Mouse (Mus musculus) embryonic facial prominence, embryonic 10.5 days (tissue): Measurements from ENCODE around the gene Twsg1. TPM values are rescaled to one million over a fixed set of nuclear protein-coding genes. Genes with fewer than 3 reads are reported as not detected.

Source experiments
- DNase-seq: peaks from one replicate; pipeline ENCODE4 v3.0.0-alpha.2; 2017; ENCODE audit warnings: low spot score
- H3K27ac ChIP-seq: fragments of 300-500 bp; sonication (generic); replicated peaks from 2 replicates; pipeline ENCODE4 v1.5.1; 2016; ENCODE audit warnings: mild to moderate bottlenecking
- H3K27me3 ChIP-seq: fragments of 300-500 bp; sonication (generic); replicated peaks from 2 replicates; pipeline ENCODE4 v1.6.1; 2016; ENCODE audit warnings: low read depth, mild to moderate bottlenecking; ENCODE audit not compliant: poor library complexity, severe bottlenecking
- H3K36me3 ChIP-seq: fragments of 300-500 bp; sonication (generic); replicated peaks from 2 replicates; pipeline ENCODE4 v1.6.1; 2016; ENCODE audit warnings: mild to moderate bottlenecking, moderate library complexity
- H3K4me1 ChIP-seq: fragments of 300-500 bp; sonication (generic); 2 replicates; pipeline ENCODE4 v1.6.1; 2016
- H3K4me3 ChIP-seq: fragments of 300-500 bp; sonication (generic); 2 replicates; pipeline ENCODE4 v1.5.1; 2016; ENCODE audit warnings: mild to moderate bottlenecking, moderate library complexity
- H3K9me3 ChIP-seq: fragments of 300-500 bp; sonication (generic); 2 replicates; pipeline ENCODE4 v1.6.1; 2016; ENCODE audit warnings: mild to moderate bottlenecking
- WGBS: fragments of 180-500 bp; shearing (Covaris S2); methylation state at CpG from one replicate; pipeline ENCODE4 v1.1.7; 2016; 5-methylcytosine and 5-hydroxymethylcytosine counted together
- polyA plus RNA-seq: library from polyadenylated mRNA; unstranded; fragments of >200 nt; fragmentation: Nextera tagmentation; extraction: Ambion mirVana; gene quantifications from 2 replicates; pipeline ENCODE4 v1.2.1, GENCODE M21; 2016

Twsg1 gene
- polyA plus RNA-seq, 1 experiment from 2014 or later = 90.7 TPM

DNA sequence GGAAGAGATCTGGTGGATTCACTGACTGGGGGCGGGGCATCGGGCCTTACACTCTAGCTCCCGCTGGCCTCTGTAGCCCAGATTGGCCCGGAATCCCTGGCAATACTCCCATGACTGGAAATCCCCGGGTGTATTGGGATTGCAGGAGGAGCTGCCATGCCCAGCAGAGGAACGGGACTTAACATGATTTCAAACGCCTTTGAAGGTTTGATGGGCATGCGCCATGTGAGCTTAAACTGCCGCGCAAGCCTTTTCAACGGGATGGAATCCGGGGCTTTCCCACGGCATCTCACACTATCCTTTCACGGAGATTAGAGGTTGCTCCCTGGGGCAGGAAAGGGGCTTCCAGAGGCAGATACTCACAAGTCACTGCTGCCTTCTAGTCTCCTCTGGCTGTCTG, 45.8 kb downstream of the Twsg1 start:
- Histone ChIP-seq H3K27me3 (no peaks in the 10 kb centered on the region), H3K9me3 (peaks cover 10% of the 10 kb centered on the region; the same call in 1 of the 2 replicates), H3K4me3 (no peak overlapping the region), H3K27ac (no peak overlapping the region), H3K4me1 (peaks cover 13% of the 10 kb centered on the region), H3K36me3 (peaks cover 8% of the 10 kb centered on the region; the same call in 1 of the 2 replicates)
- WGBS = 79% methylated on average over 14 of the region's 14 CpGs
- no peak for DNase-seq

DNA sequence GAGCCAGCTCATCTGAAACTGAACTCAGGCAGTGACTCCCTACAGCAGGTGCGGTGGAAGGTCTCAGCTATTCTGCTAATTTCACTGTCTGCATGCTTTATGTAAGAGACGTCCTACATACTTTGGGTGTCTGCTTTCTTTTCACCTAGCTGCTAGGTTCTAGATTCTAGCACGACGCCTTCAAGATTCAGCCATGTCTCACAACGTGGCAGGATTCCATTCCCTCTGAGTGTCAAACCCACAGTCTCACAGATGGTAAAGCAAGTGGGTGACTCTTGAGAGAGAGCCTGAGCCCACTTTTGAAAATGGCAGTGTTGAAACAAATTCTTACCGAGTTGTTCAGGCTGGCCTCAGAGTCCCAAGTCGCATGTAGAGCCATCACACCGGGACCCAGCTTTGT, 47.2 kb downstream of the Twsg1 start:
- H3K9me3 ChIP-seq = peaks cover 10% of the 10 kb centered on the region; the same call in 1 of the 2 replicates

DNA sequence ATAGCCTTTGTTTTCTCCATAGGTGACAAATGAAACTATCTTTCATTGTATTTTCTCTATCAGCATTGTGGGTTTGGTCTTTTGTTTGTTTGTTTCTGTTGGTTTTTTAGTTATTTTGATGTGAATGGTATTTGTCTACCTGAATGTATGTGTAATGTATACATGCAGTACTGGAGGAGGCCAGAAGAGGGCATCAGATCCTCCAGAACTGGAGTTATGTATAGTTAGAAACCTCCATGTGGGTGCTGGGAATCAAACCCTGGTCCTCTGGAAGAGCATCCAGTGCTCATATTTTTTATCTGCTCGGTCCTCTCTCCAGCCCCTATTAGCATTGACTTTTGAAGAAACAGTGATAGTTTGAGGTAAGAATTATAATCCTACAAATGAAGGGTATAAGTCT, 48.0 kb downstream of the Twsg1 start:
- no peaks in the 10 kb centered on the region for H3K27me3 ChIP-seq
- peaks cover 8% of the 10 kb centered on the region; the same call in 1 of the 2 replicates for H3K36me3 ChIP-seq
- H3K4me1 ChIP-seq = peaks cover 13% of the 10 kb centered on the region
- no peak overlapping the region for H3K4me3 ChIP-seq
- WGBS = 90% methylated on average over 1 of the region's 1 CpGs
- no peak for DNase-seq
- H3K9me3 ChIP-seq = peaks cover 10% of the 10 kb centered on the region; the same call in 1 of the 2 replicates
- no peak overlapping the region for H3K27ac ChIP-seq

More for the DNA sequence above, 47.2 kb downstream of the Twsg1 start:
- no peak overlapping the region for H3K4me3 ChIP-seq
- peaks cover 13% of the 10 kb centered on the region for H3K4me1 ChIP-seq
- no peak for DNase-seq
- no peak overlapping the region for H3K27ac ChIP-seq
- WGBS = 92% methylated on average over 8 of the region's 8 CpGs
- no peaks in the 10 kb centered on the region for H3K27me3 ChIP-seq
- H3K36me3 ChIP-seq = peaks cover 8% of the 10 kb centered on the region; the same call in 1 of the 2 replicates

DNA sequence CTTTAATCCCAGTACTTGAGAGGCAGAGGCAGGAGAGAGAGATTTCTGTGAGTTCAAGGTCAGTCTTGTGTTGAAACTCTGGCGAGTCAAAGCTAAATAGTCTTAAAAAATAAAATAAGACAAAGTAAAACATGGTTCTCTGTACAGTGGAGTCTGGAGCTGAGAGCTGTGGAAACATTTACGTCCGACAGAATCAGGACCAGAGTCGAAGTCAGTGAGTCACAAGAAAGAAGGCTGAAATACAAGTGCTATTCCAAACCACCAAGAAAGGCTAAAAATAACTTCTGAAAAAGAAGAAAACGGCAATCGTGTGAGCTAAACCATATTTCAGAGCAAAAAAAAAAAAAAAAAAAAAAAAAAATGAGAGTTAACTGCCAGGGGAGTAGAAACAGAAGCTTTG, 48.7 kb downstream of the Twsg1 start:
- DNase-seq = no peak
- Histone ChIP-seq H3K4me1 (peaks cover 10% of the 10 kb centered on the region), H3K27me3 (no peaks in the 10 kb centered on the region), H3K9me3 (peaks cover 10% of the 10 kb centered on the region; the same call in 1 of the 2 replicates), H3K36me3 (peaks cover 8% of the 10 kb centered on the region; the same call in 1 of the 2 replicates), H3K27ac (no peak overlapping the region), H3K4me3 (no peak overlapping the region)
- 91% methylated on average over 6 of the region's 6 CpGs for WGBS

DNA sequence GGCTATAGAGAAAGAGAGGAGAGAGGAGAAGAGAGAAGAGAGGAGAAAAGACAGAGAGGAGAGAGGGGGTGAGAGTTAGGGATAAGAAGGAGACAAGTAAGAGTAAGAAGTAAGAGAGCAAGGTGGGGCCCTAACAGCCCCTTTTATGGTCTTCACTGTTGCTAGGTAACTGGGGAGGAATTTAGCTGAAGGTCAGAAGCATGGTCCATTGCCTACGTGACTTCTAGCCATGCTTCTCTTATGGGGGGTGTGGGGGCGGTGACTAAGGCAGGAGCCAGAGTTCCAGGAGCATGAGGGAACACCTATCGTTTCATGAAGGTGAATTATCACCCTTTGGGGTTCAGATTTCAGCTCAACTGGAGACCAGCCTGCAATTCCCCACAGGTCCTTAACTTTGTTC, 55.0 kb downstream of the Twsg1 start:
- no peaks in the 10 kb centered on the region for H3K9me3 ChIP-seq
- no peak overlapping the region for H3K27ac ChIP-seq
- no peak overlapping the region for H3K4me3 ChIP-seq
- no peaks in the 10 kb centered on the region for H3K27me3 ChIP-seq
- H3K36me3 ChIP-seq = no peaks in the 10 kb centered on the region
- DNase-seq = no peak
- 72% methylated on average over 3 of the region's 3 CpGs for WGBS
- no peaks in the 10 kb centered on the region for H3K4me1 ChIP-seq

DNA sequence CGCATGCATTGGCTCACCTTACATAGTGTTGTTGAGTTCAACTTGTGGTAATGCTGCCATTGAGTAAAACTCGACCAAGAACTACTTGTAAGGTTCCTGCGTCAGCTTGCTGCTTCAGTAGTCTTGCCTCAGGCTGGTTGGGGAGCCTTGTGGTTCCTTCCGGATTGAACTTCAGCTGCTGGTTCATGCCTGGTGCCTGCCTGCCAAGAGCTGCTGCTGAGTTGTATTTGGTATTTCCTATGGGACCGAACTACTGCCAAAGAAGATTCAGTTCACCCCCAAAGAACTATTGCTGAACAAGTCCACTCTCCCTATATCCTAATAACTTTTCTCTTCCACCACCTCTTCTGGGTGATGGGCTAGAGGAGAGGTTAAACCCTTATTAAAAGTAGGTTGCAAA, 61.5 kb downstream of the Twsg1 start:
- Histone ChIP-seq H3K4me1 (peaks cover 12% of the 10 kb centered on the region), H3K9me3 (no peaks in the 10 kb centered on the region), H3K36me3 (no peaks in the 10 kb centered on the region), H3K27me3 (no peaks in the 10 kb centered on the region), H3K27ac (no peak overlapping the region), H3K4me3 (no peak overlapping the region)
- no peak for DNase-seq
- WGBS = 80% methylated on average over 5 of the region's 5 CpGs

DNA sequence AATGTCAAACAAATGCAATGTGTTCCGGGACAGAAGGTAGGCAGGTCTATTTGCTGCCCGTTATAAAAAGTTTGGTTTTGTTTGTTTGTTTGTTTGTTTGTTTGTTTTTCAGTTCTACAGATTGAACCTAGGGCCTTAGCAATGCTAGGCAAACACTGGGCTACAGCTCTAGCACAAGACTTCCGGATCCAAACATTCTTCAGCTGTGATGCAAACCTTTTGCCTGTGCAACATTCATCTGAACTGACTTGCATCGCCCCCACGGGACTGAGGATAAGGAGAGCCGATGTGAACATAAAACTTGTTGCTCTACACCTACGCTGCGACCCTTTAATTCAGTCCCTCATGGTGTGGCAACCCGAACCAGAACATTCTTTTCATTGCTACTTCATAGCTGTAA, 64.5 kb downstream of the Twsg1 start:
- peak overlapping the region; percentile 99 for H3K4me3 ChIP-seq
- peaks cover 26% of the 10 kb centered on the region for H3K4me1 ChIP-seq
- H3K27ac ChIP-seq = peak overlapping the region; percentile 90; the same call in 1 of the 2 replicates
- H3K36me3 ChIP-seq = no peaks in the 10 kb centered on the region
- no peaks in the 10 kb centered on the region for H3K9me3 ChIP-seq
- 82% methylated on average over 9 of the region's 9 CpGs for WGBS
- H3K27me3 ChIP-seq = no peaks in the 10 kb centered on the region
- DNase-seq = no peak

DNA sequence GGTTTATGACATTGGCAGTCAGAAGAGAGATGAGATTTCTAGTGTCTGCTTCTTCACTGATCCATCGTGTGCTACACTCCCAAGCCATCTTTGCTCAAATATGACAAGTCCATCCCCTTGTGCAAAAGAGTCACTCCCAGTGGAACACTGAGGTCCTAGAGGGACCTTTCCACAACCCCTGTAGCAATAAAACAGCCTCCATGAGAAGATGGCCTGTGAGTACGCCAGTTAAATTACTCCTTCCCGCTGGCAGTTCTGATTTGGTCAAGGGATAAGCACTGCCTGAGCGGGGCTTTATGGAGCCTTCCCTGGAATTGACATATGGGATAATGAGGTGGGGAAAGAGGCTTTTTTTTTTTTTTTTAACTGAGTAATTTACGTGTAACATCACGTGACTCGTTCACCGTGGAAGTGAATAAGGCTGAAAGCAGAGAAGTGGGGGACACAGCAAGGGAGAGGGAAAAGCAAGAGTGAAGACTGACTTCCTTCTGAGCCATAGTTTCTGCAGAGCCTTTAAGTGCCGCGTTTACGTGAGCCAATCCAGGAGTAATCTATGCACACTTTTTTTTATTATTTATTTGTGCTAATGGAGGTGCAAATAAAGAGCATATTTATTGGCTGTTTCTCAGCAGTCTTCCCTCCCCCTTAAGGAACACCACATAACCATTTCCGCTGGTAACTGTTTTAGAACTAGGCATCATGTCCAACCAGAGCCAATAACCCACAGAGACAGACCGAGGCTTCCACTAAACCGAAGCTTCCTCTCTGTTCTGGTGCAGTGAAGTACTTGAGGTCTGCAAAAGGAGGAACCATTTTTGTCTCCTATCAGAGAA, 65.1 kb downstream of the Twsg1 start, which contains the start of gene Ralbp1:
Gene Ralbp1, minus strand, starts transcription at position 102 of the 833 bp plus-strand sequence.
- Histone ChIP-seq H3K4me3 (peak within 1 kb of the TSS; percentile 99), H3K36me3 (no peaks in the 10 kb centered on the region), H3K4me1 (peaks cover 26% of the 10 kb centered on the region), H3K27ac (peak within 1 kb of the TSS; percentile 90), H3K27me3 (no peaks in the 10 kb centered on the region), H3K9me3 (no peaks in the 10 kb centered on the region)
- peak; percentile 32 for DNase-seq
- WGBS = 12% methylated on average over 14 of the region's 14 CpGs

DNA sequence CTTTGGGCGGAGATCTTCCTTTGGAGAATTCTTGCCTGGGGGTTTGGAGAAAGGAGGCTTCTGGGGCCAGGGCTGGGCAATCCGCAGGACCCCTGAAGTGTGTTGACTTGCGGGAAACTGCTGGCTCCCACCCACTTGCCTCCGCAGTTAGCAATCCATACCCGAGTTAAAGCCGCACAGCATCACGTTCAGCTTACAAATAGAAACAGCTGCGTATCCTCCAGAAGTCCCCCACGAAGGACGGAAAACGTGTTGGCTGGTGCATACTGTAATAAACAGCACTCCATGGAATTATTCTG, 65.7 kb downstream of the Twsg1 start:
- no peaks in the 10 kb centered on the region for H3K36me3 ChIP-seq
- H3K4me3 ChIP-seq = peak overlapping the region; percentile 99
- no peaks in the 10 kb centered on the region for H3K9me3 ChIP-seq
- H3K27me3 ChIP-seq = no peaks in the 10 kb centered on the region
- H3K27ac ChIP-seq = peak overlapping the region; percentile 90
- WGBS = 0% methylated on average over 11 of the region's 11 CpGs
- peaks cover 26% of the 10 kb centered on the region for H3K4me1 ChIP-seq
- no peak for DNase-seq

DNA sequence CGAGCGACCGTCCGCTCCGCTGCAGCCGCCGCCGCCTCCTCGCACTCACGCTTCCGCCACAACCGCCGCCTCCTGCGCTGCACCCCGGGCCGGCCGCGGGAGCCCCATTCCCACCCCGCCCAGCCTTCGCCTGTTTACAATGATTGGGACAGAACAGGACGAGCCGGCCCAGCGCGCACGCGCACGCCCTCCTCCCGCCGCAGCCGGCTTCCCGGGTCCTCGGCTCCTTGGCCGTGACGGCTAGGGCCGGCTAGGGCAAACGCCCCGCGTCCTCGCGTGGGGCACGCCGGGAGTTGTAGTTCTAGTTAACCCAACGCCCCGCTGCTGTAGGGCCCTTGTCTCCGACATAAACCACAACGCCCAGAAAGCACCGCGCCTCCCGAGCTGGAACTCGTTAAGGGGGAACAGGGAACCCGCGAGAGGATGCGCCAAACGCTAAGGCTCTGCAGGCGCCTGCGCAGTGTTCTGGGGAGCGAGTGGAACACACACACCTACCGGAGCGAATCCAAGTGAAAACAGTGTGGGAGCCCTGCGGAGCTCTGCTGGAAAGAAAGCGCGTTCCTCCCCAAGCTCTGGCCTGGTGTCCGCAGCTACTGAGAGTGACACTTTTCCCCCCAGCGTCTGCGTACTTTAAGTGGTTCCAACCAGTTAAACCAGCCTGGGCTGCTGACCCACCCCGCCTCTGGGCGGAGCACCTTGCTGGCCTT, 66.2 kb downstream of the Twsg1 start:
- peaks cover 26% of the 10 kb centered on the region for H3K4me1 ChIP-seq
- no peaks in the 10 kb centered on the region for H3K27me3 ChIP-seq
- H3K36me3 ChIP-seq = 0 out of 2 replicates have a peak, but pooled peaks cover 1% of the 10 kb centered on the region
- under 1% methylated on average over 67 of the region's 67 CpGs for WGBS
- H3K9me3 ChIP-seq = no peaks in the 10 kb centered on the region
- peak overlapping the region; percentile 99 for H3K4me3 ChIP-seq
- DNase-seq = peak; percentile 99
- H3K27ac ChIP-seq = peak overlapping the region; percentile 90

DNA sequence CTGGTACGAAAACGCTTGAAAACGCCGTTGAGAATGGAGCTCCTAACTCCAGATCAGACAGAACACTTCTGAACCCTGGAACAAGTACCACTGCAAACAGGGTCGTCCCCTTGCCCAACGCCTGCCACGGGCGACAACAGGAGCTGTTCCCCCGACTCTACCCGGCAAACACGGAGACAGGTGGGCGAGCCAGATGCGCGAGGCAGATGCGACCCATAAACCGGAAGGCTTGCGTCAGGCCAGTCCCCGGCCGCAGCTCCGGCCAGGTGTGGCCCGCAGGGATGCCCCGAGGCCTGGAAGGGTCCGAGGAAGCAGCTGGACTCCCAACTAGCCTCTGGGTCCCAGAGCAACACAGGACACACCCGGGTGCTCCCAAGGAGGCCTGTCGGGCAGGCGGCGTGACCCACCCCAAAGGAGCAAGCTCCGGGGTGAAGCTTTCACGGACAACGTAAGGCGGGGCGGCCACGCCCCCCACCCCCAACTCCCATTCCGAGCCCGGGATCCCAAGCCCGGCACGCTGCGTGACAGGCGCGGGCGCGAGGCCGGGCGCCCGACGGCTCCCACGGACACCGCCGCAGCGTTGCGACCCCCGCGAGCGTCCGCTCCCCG, 66.9 kb downstream of the Twsg1 start:
- under 1% methylated on average over 55 of the region's 56 CpGs for WGBS
- DNase-seq = no peak

DNA sequence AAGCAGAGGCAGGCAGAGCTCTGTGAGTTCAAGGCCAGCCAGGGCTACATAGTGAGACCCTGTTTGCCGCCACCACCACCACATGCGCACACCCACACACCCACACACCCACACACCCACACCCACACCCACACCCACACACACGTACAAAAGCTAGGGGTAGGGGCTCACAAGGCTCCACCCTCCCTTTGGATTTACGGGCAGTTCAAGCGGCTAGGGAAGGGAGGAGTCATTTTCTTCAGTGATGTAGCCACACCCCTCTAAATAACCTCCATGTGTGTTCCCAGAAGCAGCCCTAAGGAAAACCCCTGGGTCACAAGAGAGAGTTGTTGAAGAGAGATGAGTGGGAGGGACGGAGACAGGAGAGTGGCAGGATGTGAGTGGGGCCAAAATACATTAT, 74.0 kb downstream of the Twsg1 start:
- Histone ChIP-seq H3K27ac (no peak overlapping the region), H3K36me3 (0 out of 2 replicates have a peak, but pooled peaks cover 2% of the 10 kb centered on the region), H3K27me3 (no peaks in the 10 kb centered on the region), H3K4me3 (no peak overlapping the region), H3K9me3 (no peaks in the 10 kb centered on the region), H3K4me1 (peaks cover 13% of the 10 kb centered on the region)
- DNase-seq = no peak
- 68% methylated on average over 6 of the region's 6 CpGs for WGBS

More for the DNA sequence above, 66.9 kb downstream of the Twsg1 start:
- Histone ChIP-seq H3K4me3 (peak overlapping the region; percentile 99), H3K9me3 (no peaks in the 10 kb centered on the region), H3K27ac (peak overlapping the region; percentile 90), H3K36me3 (0 out of 2 replicates have a peak, but pooled peaks cover 2% of the 10 kb centered on the region), H3K4me1 (peaks cover 26% of the 10 kb centered on the region), H3K27me3 (no peaks in the 10 kb centered on the region)
